Mouse (Mus musculus) ES-CJ7 (cell line): ENCODE results near the gene Fam98a.

ENCODE experiments used
- DNase-seq: peaks from one replicate; pipeline ENCODE4 v3.0.0; 2011; ENCODE audit warnings: low read depth, low spot score

Gene Fam98a

GRCm38 (mm10) chr17:75521236-75521842 is 30.4 kb downstream of the Fam98a start:
- peak; percentile 36 for DNase-seq

- DNase-seq = no peak
Measured at GRCm38 (mm10) chr17:75519239-75519900, 32.4 kb downstream of the Fam98a start.

GRCm38 (mm10) chr17:75518181-75518901 is 33.4 kb downstream of the Fam98a start:
- no peak for DNase-seq

- DNase-seq = no peak
Measured at GRCm38 (mm10) chr17:75516591-75516990, 35.2 kb downstream of the Fam98a start.

- DNase-seq = no peak
Measured at GRCm38 (mm10) chr17:75509257-75509656, 42.5 kb downstream of the Fam98a start.

- DNase-seq = no peak
Measured at GRCm38 (mm10) chr17:75506708-75507641, 44.8 kb downstream of the Fam98a start.

GRCm38 (mm10) chr17:75506097-75506675 is 45.6 kb downstream of the Fam98a start:
- DNase-seq = no peak

GRCm38 (mm10) chr17:75505053-75505452 is 46.7 kb downstream of the Fam98a start:
- no peak for DNase-seq

GRCm38 (mm10) chr17:75503031-75503430 is 48.7 kb downstream of the Fam98a start:
- no peak for DNase-seq

- DNase-seq = no peak
Measured at GRCm38 (mm10) chr17:75498241-75498651, 53.5 kb downstream of the Fam98a start.

GRCm38 (mm10) chr17:75495213-75495612 is 56.5 kb downstream of the Fam98a start:
- DNase-seq = no peak
